Mouse (Mus musculus): ENCODE measurements around the gene Gpn3. TPM values are rescaled to one million over a fixed set of nuclear protein-coding genes. Genes with fewer than 3 reads are reported as not detected.

The Gpn3 gene
- polyA plus RNA-seq, 1 experiment from 2014 or later, result 83.4 TPM

GRCm38 (mm10) chr5:122392227-122393004 lies 20.7 kb downstream of the Gpn3 start:
- H3K4me3 ChIP-seq, result peak overlapping the region; percentile 96
- no peaks in the 10 kb centered on the region for H3K9me3 ChIP-seq
- 13% methylated on average over 19 of the region's 19 CpGs for WGBS
- no peak for DNase-seq (ENCODE audit: low spot score)
- no peaks in the 10 kb centered on the region for H3K27me3 ChIP-seq (ENCODE audit: insufficient read depth, poor library complexity, severe bottlenecking)
- peaks cover 9% of the 10 kb centered on the region for H3K4me1 ChIP-seq
- peaks cover 20% of the 10 kb centered on the region for H3K36me3 ChIP-seq
- peak overlapping the region; percentile 90 for H3K27ac ChIP-seq

GRCm38 (mm10) chr5:122393887-122394286 lies 22.2 kb downstream of the Gpn3 start:
- H3K9me3 ChIP-seq, result no peaks in the 10 kb centered on the region
- H3K27me3 ChIP-seq (ENCODE audit: insufficient read depth, poor library complexity, severe bottlenecking), result no peaks in the 10 kb centered on the region
- peaks cover 33% of the 10 kb centered on the region for H3K36me3 ChIP-seq
- peaks cover 9% of the 10 kb centered on the region for H3K4me1 ChIP-seq
- DNase-seq (ENCODE audit: low spot score), result no peak
- no peak overlapping the region for H3K27ac ChIP-seq
- H3K4me3 ChIP-seq, result no peak overlapping the region
- WGBS, result 61% methylated on average over 2 of the region's 2 CpGs

- DNase-seq (ENCODE audit: low spot score), result no peak
- Histone ChIP-seq H3K27me3 (ENCODE audit: insufficient read depth, poor library complexity, severe bottlenecking) (no peaks in the 10 kb centered on the region), H3K9me3 (no peaks in the 10 kb centered on the region), H3K36me3 (peaks cover 56% of the 10 kb centered on the region), H3K4me1 (peaks cover 17% of the 10 kb centered on the region), H3K27ac (peak overlapping the region; percentile 56; the same call in 1 of the 2 replicates), H3K4me3 (peak overlapping the region; percentile 6; the same call in 1 of the 2 replicates)
- 69% methylated on average over 10 of the region's 10 CpGs for WGBS
Measured at GRCm38 (mm10) chr5:122396791-122397190, 25.1 kb downstream of the Gpn3 start.

GRCm38 (mm10) chr5:122397495-122397894 lies 25.8 kb downstream of the Gpn3 start:
- no peak for DNase-seq (ENCODE audit: low spot score)
- H3K27ac ChIP-seq, result no peak overlapping the region
- 88% methylated on average over 8 of the region's 8 CpGs for WGBS

GRCm38 (mm10) chr5:122399871-122400270 lies 28.2 kb downstream of the Gpn3 start:
- no peak overlapping the region for H3K27ac ChIP-seq
- peaks cover 8% of the 10 kb centered on the region; the same call in 1 of the 2 replicates for H3K4me1 ChIP-seq
- H3K36me3 ChIP-seq, result peaks cover 79% of the 10 kb centered on the region
- no peak overlapping the region for H3K4me3 ChIP-seq
- H3K27me3 ChIP-seq (ENCODE audit: insufficient read depth, poor library complexity, severe bottlenecking), result no peaks in the 10 kb centered on the region
- 90% methylated on average over 8 of the region's 8 CpGs for WGBS
- no peak for DNase-seq (ENCODE audit: low spot score)
- H3K9me3 ChIP-seq, result no peaks in the 10 kb centered on the region

More at GRCm38 (mm10) chr5:122397495-122397894, 25.8 kb downstream of the Gpn3 start:
- H3K4me1 ChIP-seq, result peaks cover 14% of the 10 kb centered on the region
- no peaks in the 10 kb centered on the region for H3K27me3 ChIP-seq (ENCODE audit: insufficient read depth, poor library complexity, severe bottlenecking)
- no peaks in the 10 kb centered on the region for H3K9me3 ChIP-seq
- H3K4me3 ChIP-seq, result no peak overlapping the region
- peaks cover 62% of the 10 kb centered on the region for H3K36me3 ChIP-seq

- peaks cover 84% of the 10 kb centered on the region for H3K36me3 ChIP-seq
- H3K27me3 ChIP-seq (ENCODE audit: insufficient read depth, poor library complexity, severe bottlenecking), result no peaks in the 10 kb centered on the region
- H3K4me3 ChIP-seq, result no peak overlapping the region
- 72% methylated on average over 18 of the region's 18 CpGs for WGBS
- H3K9me3 ChIP-seq, result no peaks in the 10 kb centered on the region
- H3K4me1 ChIP-seq, result peaks cover 8% of the 10 kb centered on the region; the same call in 1 of the 2 replicates
- H3K27ac ChIP-seq, result no peak overlapping the region
- DNase-seq (ENCODE audit: low spot score), result no peak
Measured at GRCm38 (mm10) chr5:122400628-122401302, 29.1 kb downstream of the Gpn3 start.

- Histone ChIP-seq H3K4me3 (no peak overlapping the region), H3K4me1 (peaks cover 8% of the 10 kb centered on the region; the same call in 1 of the 2 replicates), H3K9me3 (no peaks in the 10 kb centered on the region), H3K36me3 (peaks cover 89% of the 10 kb centered on the region), H3K27ac (no peak overlapping the region), H3K27me3 (ENCODE audit: insufficient read depth, poor library complexity, severe bottlenecking) (no peaks in the 10 kb centered on the region)
- WGBS, result 31% methylated on average over 8 of the region's 8 CpGs
- DNase-seq (ENCODE audit: low spot score), result peak; percentile 85
Measured at GRCm38 (mm10) chr5:122401303-122401640, 29.6 kb downstream of the Gpn3 start.

GRCm38 (mm10) chr5:122402160-122402559 lies 30.5 kb downstream of the Gpn3 start:
- WGBS, result 90% methylated on average over 13 of the region's 13 CpGs
- DNase-seq (ENCODE audit: low spot score), result no peak
- H3K27me3 ChIP-seq (ENCODE audit: insufficient read depth, poor library complexity, severe bottlenecking), result no peaks in the 10 kb centered on the region
- H3K4me1 ChIP-seq, result peaks cover 8% of the 10 kb centered on the region; the same call in 1 of the 2 replicates
- peaks cover 91% of the 10 kb centered on the region for H3K36me3 ChIP-seq
- H3K9me3 ChIP-seq, result no peaks in the 10 kb centered on the region
- no peak overlapping the region for H3K4me3 ChIP-seq
- H3K27ac ChIP-seq, result no peak overlapping the region

- Histone ChIP-seq H3K36me3 (peaks cover 91% of the 10 kb centered on the region), H3K27ac (no peak overlapping the region)
- no peak for DNase-seq (ENCODE audit: low spot score)
Measured at GRCm38 (mm10) chr5:122402772-122403171, 31.1 kb downstream of the Gpn3 start.

GRCm38 (mm10) chr5:122403362-122403761 lies 31.7 kb downstream of the Gpn3 start:
- H3K27ac ChIP-seq, result no peak overlapping the region
- peaks cover 87% of the 10 kb centered on the region for H3K36me3 ChIP-seq
- no peak for DNase-seq (ENCODE audit: low spot score)
- H3K4me1 ChIP-seq, result peaks cover 8% of the 10 kb centered on the region; the same call in 1 of the 2 replicates
- 89% methylated on average over 12 of the region's 12 CpGs for WGBS
- no peaks in the 10 kb centered on the region for H3K9me3 ChIP-seq
- no peak overlapping the region for H3K4me3 ChIP-seq
- no peaks in the 10 kb centered on the region for H3K27me3 ChIP-seq (ENCODE audit: insufficient read depth, poor library complexity, severe bottlenecking)

More at GRCm38 (mm10) chr5:122402772-122403171, 31.1 kb downstream of the Gpn3 start:
- H3K4me3 ChIP-seq, result no peak overlapping the region
- WGBS, result 84% methylated on average over 5 of the region's 5 CpGs
- H3K4me1 ChIP-seq, result peaks cover 8% of the 10 kb centered on the region; the same call in 1 of the 2 replicates
- no peaks in the 10 kb centered on the region for H3K9me3 ChIP-seq
- H3K27me3 ChIP-seq (ENCODE audit: insufficient read depth, poor library complexity, severe bottlenecking), result no peaks in the 10 kb centered on the region

GRCm38 (mm10) chr5:122405537-122405936 lies 33.9 kb downstream of the Gpn3 start:
- no peak for DNase-seq (ENCODE audit: low spot score)
- H3K27me3 ChIP-seq (ENCODE audit: insufficient read depth, poor library complexity, severe bottlenecking), result no peaks in the 10 kb centered on the region

GRCm38 (mm10) chr5:122409692-122410645 lies 38.3 kb downstream of the Gpn3 start:
- no peak overlapping the region for H3K4me3 ChIP-seq

More at GRCm38 (mm10) chr5:122405537-122405936, 33.9 kb downstream of the Gpn3 start:
- no peak overlapping the region for H3K4me3 ChIP-seq
- 94% methylated on average over 10 of the region's 10 CpGs for WGBS
- no peaks in the 10 kb centered on the region for H3K9me3 ChIP-seq
- no peak overlapping the region for H3K27ac ChIP-seq
- peaks cover 5% of the 10 kb centered on the region; the same call in 1 of the 2 replicates for H3K4me1 ChIP-seq
- peaks cover 77% of the 10 kb centered on the region for H3K36me3 ChIP-seq

More at GRCm38 (mm10) chr5:122409692-122410645, 38.3 kb downstream of the Gpn3 start:
- WGBS, result 84% methylated on average over 19 of the region's 19 CpGs
- H3K27me3 ChIP-seq (ENCODE audit: insufficient read depth, poor library complexity, severe bottlenecking), result no peaks in the 10 kb centered on the region
- H3K27ac ChIP-seq, result no peak overlapping the region
- H3K36me3 ChIP-seq, result peaks cover 41% of the 10 kb centered on the region
- peak; percentile 75 for DNase-seq (ENCODE audit: low spot score)
- no peaks in the 10 kb centered on the region for H3K4me1 ChIP-seq
- H3K9me3 ChIP-seq, result no peaks in the 10 kb centered on the region

Measured in heart, embryonic 10.5 days (tissue).